Mouse (Mus musculus) megakaryocyte, adult 5-6 weeks (primary cell): ENCODE measurements around the gene Riok2. TPM values are rescaled to one million over a fixed set of nuclear protein-coding genes. Genes with fewer than 3 reads are reported as not detected.

Source experiments
- ATAC-seq: 2 replicates; pipeline ENCODE4 v1.8.0; 2016; ENCODE audit warnings: mild to moderate bottlenecking, inconsistent platforms; ENCODE audit not compliant: poor library complexity, severe bottlenecking
- total RNA-seq, 2 experiments: library from RNA; stranded (forward) in 1 of 2; stranded (reverse) in 1 of 2; fragments of 153-499, 151-499 nt in 1 of 2; fragments of 221-1000, 200-1000 nt in 1 of 2; gene quantifications; 2 replicates each; pipeline versions ENCODE4 v1.2.3 to v1.2.4; 2015 to 2017

Riok2 gene
- total RNA-seq, 2 experiments from 2014 or later, result 28.0 to 40.5 TPM

DNA sequence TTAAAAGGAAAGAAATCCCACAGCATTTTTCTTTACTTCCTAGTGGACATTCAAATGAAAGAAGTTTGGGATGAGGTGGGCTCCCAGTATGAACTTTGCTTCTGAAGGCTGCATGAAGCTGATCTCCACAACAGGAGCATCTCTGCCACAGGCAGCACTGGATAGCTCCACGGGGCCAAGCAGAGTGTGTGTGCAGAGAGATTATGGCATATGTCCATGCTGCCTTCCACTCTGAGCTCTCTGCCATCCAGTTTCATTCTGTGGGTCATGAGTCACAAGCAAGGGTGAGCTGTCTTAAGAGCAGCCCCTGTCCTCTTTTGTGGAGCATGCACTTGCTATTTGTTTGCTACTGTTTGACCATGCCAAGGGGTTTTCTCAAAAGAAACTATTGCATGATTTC is 31.5 kb downstream of the Riok2 start:
- no peak for ATAC-seq

GRCm38 (mm10) chr17:17408137-17408536 is 34.0 kb downstream of the Riok2 start:
- no peak for ATAC-seq

DNA sequence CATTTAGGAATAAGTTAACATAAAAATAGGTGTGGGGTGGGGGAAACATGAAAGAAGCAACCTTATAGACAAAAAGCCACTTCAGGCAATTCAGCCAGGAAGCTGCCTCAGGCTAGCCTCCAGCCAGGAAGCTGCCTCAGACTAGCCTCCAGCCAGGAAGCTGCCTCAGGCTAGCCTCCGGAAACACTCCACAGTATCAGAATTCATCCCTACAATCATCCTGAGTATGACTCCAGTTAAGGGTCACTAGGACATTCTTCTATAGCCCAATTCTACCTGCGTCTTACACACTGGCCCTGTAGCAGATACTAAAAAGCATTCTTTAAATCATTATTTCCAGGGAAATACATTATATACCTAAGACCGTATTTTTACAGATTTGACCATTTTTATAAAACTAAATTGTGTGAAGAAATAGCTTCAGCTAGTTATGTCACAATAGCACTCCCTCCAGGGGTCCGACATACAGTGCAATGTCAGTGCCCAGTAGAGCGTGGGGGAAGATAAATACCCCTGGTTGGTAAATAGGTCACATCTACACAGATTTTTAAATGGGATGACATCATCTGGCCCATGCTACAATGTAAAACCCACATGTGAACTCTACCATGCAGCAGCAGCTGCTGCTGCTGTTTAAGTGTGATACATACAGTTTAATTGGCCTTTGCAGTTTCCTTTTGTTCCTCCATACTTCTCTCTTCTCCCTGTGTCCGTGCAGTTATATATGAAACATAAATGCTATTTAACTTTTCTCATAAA is 34.8 kb downstream of the Riok2 start:
- ATAC-seq, result no peak

GRCm38 (mm10) chr17:17409601-17410000 is 35.5 kb downstream of the Riok2 start:
- ATAC-seq, result no peak

GRCm38 (mm10) chr17:17411443-17411842 is 37.3 kb downstream of the Riok2 start:
- no peak for ATAC-seq

- ATAC-seq, result no peak
These were observed 38.1 kb downstream of the Riok2 start for GRCm38 (mm10) chr17:17412176-17412575.

- no peak for ATAC-seq
These were observed 40.1 kb downstream of the Riok2 start for GRCm38 (mm10) chr17:17414206-17414605.

GRCm38 (mm10) chr17:17424609-17425307 is 50.6 kb downstream of the Riok2 start:
- no peak for ATAC-seq

- no peak for ATAC-seq
These were observed 51.3 kb downstream of the Riok2 start for GRCm38 (mm10) chr17:17425308-17425813.

DNA sequence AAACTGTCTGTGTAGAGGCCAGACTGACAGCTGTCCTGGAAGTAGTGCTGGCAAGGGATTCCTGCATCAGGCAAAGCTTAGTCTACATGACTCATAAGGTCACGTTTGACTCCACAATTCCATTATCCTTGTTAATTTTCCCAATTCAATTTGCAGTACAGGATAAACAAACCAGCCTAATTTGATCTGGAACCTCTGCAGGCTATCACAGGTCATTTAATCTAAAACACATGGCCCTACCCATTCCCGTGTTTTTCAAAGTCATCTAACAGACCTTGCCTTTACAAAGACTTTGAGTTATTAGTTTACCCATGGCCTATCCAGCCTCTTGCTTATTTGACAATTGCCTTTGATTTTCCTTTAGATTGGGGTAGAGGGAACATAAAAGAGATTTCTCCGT is 51.8 kb downstream of the Riok2 start:
- ATAC-seq, result no peak

GRCm38 (mm10) chr17:17428888-17429287 is 54.8 kb downstream of the Riok2 start:
- no peak for ATAC-seq

DNA sequence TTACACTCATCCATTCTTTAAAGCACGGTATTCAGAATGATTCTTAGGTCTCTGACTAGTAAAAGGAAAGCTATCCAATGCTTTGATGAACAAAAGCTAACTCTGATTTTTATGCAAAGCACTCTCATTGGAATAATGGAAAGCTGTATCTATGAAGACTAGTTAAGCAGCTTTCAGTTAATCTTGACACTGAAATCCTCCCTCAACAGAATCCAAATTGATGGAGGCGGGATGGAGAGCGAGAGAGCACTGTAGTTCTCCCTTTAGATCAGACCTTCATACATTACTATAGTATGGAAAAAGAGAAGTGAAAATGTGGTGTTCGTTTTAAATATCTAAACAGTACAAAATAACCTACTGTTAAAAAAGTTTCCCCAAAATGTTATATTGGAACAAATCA is 59.6 kb downstream of the Riok2 start:
- ATAC-seq, result no peak

- ATAC-seq, result no peak
These were observed 64.6 kb downstream of the Riok2 start for GRCm38 (mm10) chr17:17438576-17439191.

DNA sequence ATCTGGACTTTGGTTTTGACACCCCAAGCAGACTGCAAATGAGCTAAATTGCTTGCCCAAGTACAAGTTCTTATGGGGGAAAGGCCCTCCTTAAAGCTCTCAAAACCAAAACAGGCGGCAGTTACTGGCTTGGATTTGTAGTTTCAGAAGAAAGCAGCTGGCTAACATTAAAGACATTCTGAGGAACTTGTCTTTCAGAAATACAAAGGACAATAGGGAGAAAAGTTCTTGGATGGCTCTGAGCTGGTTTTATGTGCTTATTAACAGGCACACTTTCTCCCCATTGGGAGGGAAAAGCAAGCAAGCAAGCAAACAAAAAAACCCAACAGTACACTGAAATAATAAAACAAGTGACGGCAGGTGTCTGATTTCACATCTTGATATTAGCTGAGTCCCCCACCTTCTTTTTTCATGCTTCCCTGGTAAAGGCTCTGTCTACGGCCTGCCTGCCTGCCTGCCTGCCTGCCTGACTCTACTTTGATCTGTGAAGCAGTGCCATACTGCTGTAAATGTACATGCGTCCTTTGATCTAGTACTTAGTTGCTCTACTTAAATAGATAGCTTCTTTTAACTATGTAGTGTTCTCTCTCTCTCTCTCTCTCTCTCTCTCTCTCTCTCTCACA is 67.9 kb downstream of the Riok2 start:
- ATAC-seq, result no peak

DNA sequence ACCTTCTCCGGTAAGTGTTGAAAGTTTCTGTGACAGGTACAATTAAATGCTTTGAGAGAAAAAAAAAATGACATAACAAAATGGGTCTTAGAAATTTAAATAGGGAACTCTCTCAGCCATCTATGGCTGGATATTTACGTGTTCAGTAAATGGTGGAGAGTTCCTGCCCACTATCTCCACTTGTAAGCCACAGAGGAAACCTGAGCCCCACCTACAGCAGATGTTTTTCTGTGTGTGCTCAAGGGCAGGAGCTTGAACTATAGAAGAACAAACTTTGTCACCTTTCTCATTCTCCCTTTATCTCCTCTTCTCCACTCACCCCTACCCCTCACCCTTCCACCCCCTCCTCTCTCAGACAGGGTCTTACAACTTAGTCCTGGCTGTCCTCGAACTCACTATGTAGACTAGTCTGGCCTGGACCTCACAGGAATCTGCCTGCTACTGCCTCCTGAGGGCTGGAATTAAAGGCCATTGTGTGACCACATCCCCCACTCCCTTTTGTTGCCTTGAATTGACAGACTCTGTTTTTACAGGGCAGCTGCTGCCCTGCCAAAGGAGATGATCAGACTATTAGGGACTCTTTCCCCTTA is 70.3 kb downstream of the Riok2 start:
- ATAC-seq, result no peak

Other genes starting within 250 kb of the Riok2 start
- not detected in 2 replicates for gene Lix1, start 28.4 kb downstream of the Riok2 start, total RNA-seq (2015)
- not detected in 2 replicates for gene Lix1, start 28.4 kb downstream of the Riok2 start, total RNA-seq (2017)